Mouse (Mus musculus): ENCODE measurements around the gene Csnk1d. TPM values are rescaled to one million over a fixed set of nuclear protein-coding genes. Genes with fewer than 3 reads are reported as not detected.

Csnk1d gene
- polyA plus RNA-seq, 1 experiment from 2014 or later: 134 TPM

GRCm38 (mm10) chr11:120932564-120933398 is 58.3 kb downstream of the Csnk1d start, which contains the start of gene Ccdc57:
TSS of gene Ccdc57 (minus strand) at chr11:120932872.
- H3K9ac ChIP-seq: peak within 1 kb of the TSS; percentile 71
- peaks cover 6% of the 10 kb centered on the region; the same call in 1 of the 2 replicates for H3K4me1 ChIP-seq
- H3K36me3 ChIP-seq: no peaks in the 10 kb centered on the region
- H3K4me2 ChIP-seq: peak within 1 kb of the TSS; percentile 79
- no peaks in the 10 kb centered on the region for H3K27me3 ChIP-seq
- peak; percentile 87 for ATAC-seq (ENCODE audit: insufficient number of reproducible peaks, insufficient read depth, low FRiP score, low TSS enrichment, low read depth)
- H3K27ac ChIP-seq: peak within 1 kb of the TSS; percentile 51; the same call in 1 of the 2 replicates
- H3K9me3 ChIP-seq: no peaks in the 10 kb centered on the region
- H3K4me3 ChIP-seq: peak within 1 kb of the TSS; percentile 61
- 10% methylated on average over 44 of the region's 44 CpGs for WGBS

DNA sequence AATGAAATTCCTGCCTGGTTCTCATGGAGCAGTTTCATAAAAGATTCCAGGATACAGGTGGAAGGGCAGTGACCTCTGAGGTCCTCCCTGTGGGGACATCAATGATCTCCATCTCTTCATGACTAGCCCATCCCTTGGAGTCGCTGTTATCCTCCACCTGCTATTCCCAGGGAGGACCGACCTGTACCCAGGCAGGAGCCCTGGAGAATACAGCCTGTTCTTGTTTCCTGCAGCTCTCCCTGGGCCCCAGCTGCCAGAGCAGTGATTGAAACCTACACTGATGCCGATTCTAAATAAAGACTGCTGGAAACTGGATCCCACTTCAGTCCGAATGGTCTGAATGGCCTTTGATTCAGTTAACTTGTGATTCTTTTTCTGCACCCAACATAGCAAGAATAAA is 59.7 kb downstream of the Csnk1d start:
- peaks cover under 1% of the 10 kb centered on the region for H3K36me3 ChIP-seq
- WGBS: 85% methylated on average over 4 of the region's 4 CpGs
- no peak for ATAC-seq (ENCODE audit: insufficient number of reproducible peaks, insufficient read depth, low FRiP score, low TSS enrichment, low read depth)

GRCm38 (mm10) chr11:120928468-120928867 is 62.7 kb downstream of the Csnk1d start:
- Histone ChIP-seq H3K36me3 (peaks cover 14% of the 10 kb centered on the region), H3K4me2 (no peak overlapping the region), H3K9ac (no peak overlapping the region), H3K9me3 (no peaks in the 10 kb centered on the region), H3K27me3 (no peaks in the 10 kb centered on the region), H3K27ac (no peak overlapping the region), H3K4me1 (peaks cover 6% of the 10 kb centered on the region; the same call in 1 of the 2 replicates), H3K4me3 (no peak overlapping the region)
- ATAC-seq (ENCODE audit: insufficient number of reproducible peaks, insufficient read depth, low FRiP score, low TSS enrichment, low read depth): no peak
- WGBS: 90% methylated on average over 4 of the region's 4 CpGs

More for the DNA sequence above, 59.7 kb downstream of the Csnk1d start:
- Histone ChIP-seq H3K4me2 (0 out of 2 replicates have a peak overlapping the region, but pooled peaks have one; percentile 79), H3K4me1 (peaks cover 6% of the 10 kb centered on the region; the same call in 1 of the 2 replicates), H3K9me3 (no peaks in the 10 kb centered on the region), H3K4me3 (no peak overlapping the region), H3K27ac (no peak overlapping the region), H3K9ac (no peak overlapping the region), H3K27me3 (no peaks in the 10 kb centered on the region)

DNA sequence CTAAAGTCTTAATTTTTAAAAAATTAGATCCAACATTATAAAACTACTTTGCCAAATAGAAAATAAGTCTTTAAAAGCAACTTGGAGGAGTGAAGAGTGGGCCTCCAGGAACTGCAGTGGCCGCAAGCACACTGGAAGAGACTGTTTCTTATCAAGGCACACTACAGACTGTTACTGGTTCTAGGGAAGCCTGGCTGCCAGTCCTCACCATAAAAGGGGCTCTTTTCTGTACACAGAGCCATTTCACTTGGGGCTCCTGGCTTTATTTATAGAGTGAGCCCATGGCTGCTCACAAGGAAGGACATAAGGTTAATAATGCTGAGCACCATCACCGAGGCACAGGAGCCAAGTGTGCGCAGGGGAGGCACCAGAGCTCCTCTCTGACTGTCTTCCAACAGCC is 68.6 kb downstream of the Csnk1d start:
- H3K9me3 ChIP-seq: no peaks in the 10 kb centered on the region
- H3K4me1 ChIP-seq: no peaks in the 10 kb centered on the region
- H3K4me2 ChIP-seq: no peak overlapping the region
- no peak overlapping the region for H3K9ac ChIP-seq
- WGBS: 93% methylated on average over 3 of the region's 3 CpGs
- H3K27me3 ChIP-seq: no peaks in the 10 kb centered on the region
- no peak overlapping the region for H3K4me3 ChIP-seq
- ATAC-seq (ENCODE audit: insufficient number of reproducible peaks, insufficient read depth, low FRiP score, low TSS enrichment, low read depth): no peak
- H3K36me3 ChIP-seq: peaks cover 54% of the 10 kb centered on the region
- no peak overlapping the region for H3K27ac ChIP-seq

DNA sequence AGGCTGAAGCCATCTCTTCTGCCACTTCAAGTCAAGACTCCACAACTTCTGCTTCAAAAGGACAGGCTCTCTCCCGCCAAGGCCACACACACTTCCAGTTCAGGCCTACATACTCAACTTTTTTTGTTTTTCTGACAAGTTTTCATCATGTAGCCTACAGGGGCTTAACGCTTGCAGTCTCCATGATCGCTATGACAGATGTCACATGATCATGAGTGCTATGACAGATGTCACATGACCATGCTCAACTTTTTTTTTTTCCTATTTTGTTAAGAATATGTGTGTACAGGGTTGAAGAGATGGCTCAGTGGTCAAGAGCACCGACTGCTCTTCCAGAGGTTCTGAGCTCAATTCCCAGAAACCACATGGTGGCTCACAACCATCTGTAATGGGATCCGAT is 73.4 kb downstream of the Csnk1d start:
- Histone ChIP-seq H3K9me3 (no peaks in the 10 kb centered on the region), H3K36me3 (peaks cover 49% of the 10 kb centered on the region), H3K27ac (no peak overlapping the region), H3K4me3 (no peak overlapping the region), H3K9ac (no peak overlapping the region), H3K4me2 (no peak overlapping the region), H3K27me3 (no peaks in the 10 kb centered on the region), H3K4me1 (no peaks in the 10 kb centered on the region)
- WGBS: 96% methylated on average over 5 of the region's 5 CpGs
- ATAC-seq (ENCODE audit: insufficient number of reproducible peaks, insufficient read depth, low FRiP score, low TSS enrichment, low read depth): no peak

GRCm38 (mm10) chr11:120916477-120916876 is 74.7 kb downstream of the Csnk1d start:
- peaks cover 40% of the 10 kb centered on the region for H3K36me3 ChIP-seq
- H3K4me3 ChIP-seq: no peak overlapping the region
- no peak overlapping the region for H3K4me2 ChIP-seq
- 53% methylated on average over 3 of the region's 3 CpGs for WGBS
- ATAC-seq (ENCODE audit: insufficient number of reproducible peaks, insufficient read depth, low FRiP score, low TSS enrichment, low read depth): no peak
- no peaks in the 10 kb centered on the region for H3K4me1 ChIP-seq
- no peaks in the 10 kb centered on the region for H3K27me3 ChIP-seq
- H3K9ac ChIP-seq: no peak overlapping the region
- H3K9me3 ChIP-seq: no peaks in the 10 kb centered on the region
- no peak overlapping the region for H3K27ac ChIP-seq

- no peak overlapping the region for H3K4me2 ChIP-seq
Observed at GRCm38 (mm10) chr11:120913796-120914195, 77.3 kb downstream of the Csnk1d start.

More at GRCm38 (mm10) chr11:120913796-120914195, 77.3 kb downstream of the Csnk1d start:
- Histone ChIP-seq H3K27me3 (no peaks in the 10 kb centered on the region), H3K36me3 (peaks cover 21% of the 10 kb centered on the region), H3K9me3 (no peaks in the 10 kb centered on the region), H3K9ac (no peak overlapping the region), H3K4me3 (no peak overlapping the region), H3K4me1 (no peaks in the 10 kb centered on the region), H3K27ac (no peak overlapping the region)
- 95% methylated on average over 4 of the region's 4 CpGs for WGBS
- ATAC-seq (ENCODE audit: insufficient number of reproducible peaks, insufficient read depth, low FRiP score, low TSS enrichment, low read depth): no peak

Other genes with a start within 250 kb of the Csnk1d start
- gene Hmga1b, start 228.5 kb downstream of the Csnk1d start, polyA plus RNA-seq (2015; fragmentation: Nextera tagmentation; extraction: Ambion mirVana): 4.3 and 9.4 TPM in 2 replicates
- gene Rfng, start 207.1 kb downstream of the Csnk1d start, polyA plus RNA-seq (2015; fragmentation: Nextera tagmentation; extraction: Ambion mirVana): 52.2 and 52.4 TPM in 2 replicates
- gene Gps1, start 207.1 kb downstream of the Csnk1d start, polyA plus RNA-seq (2015; fragmentation: Nextera tagmentation; extraction: Ambion mirVana): 223 and 233 TPM in 2 replicates
- gene Dus1l, start 194.9 kb downstream of the Csnk1d start, polyA plus RNA-seq (2015; fragmentation: Nextera tagmentation; extraction: Ambion mirVana): 53.7 and 61.0 TPM in 2 replicates
- 49.3 and 52.2 TPM in 2 replicates for gene Fasn, start 166.8 kb downstream of the Csnk1d start, polyA plus RNA-seq (2015; fragmentation: Nextera tagmentation; extraction: Ambion mirVana)
- 6.1 and 6.8 TPM in 2 replicates for gene Ccdc57, start 58.5 kb downstream of the Csnk1d start, polyA plus RNA-seq (2015; fragmentation: Nextera tagmentation; extraction: Ambion mirVana)
- 56.4 and 63.4 TPM in 2 replicates for gene Slc16a3, start 42.9 kb downstream of the Csnk1d start, polyA plus RNA-seq (2015; fragmentation: Nextera tagmentation; extraction: Ambion mirVana)
- 0.28 and 0.49 TPM in 2 replicates for gene Cd7, start 48.1 kb upstream of the Csnk1d start, polyA plus RNA-seq (2015; fragmentation: Nextera tagmentation; extraction: Ambion mirVana)
- 0.59 and 0.99 TPM in 2 replicates for gene Sectm1b, start 72.2 kb upstream of the Csnk1d start, polyA plus RNA-seq (2015; fragmentation: Nextera tagmentation; extraction: Ambion mirVana)
- 0.26 and 0.52 TPM in 2 replicates for gene Sectm1a, start 89.9 kb upstream of the Csnk1d start, polyA plus RNA-seq (2015; fragmentation: Nextera tagmentation; extraction: Ambion mirVana)
- not detected in 2 replicates for gene Tex19.2, start 127.3 kb upstream of the Csnk1d start, polyA plus RNA-seq (2015; fragmentation: Nextera tagmentation; extraction: Ambion mirVana)
- 0.11 TPM in 1 of 2 replicates, not detected in the other for gene Tex19.1, start 154.8 kb upstream of the Csnk1d start, polyA plus RNA-seq (2015; fragmentation: Nextera tagmentation; extraction: Ambion mirVana)
- 0.15 TPM in 1 of 2 replicates, not detected in the other for gene Uts2r, start 168.9 kb upstream of the Csnk1d start, polyA plus RNA-seq (2015; fragmentation: Nextera tagmentation; extraction: Ambion mirVana)
- 8.8 and 9.3 TPM in 2 replicates for gene Hexdc, start 213.1 kb upstream of the Csnk1d start, polyA plus RNA-seq (2015; fragmentation: Nextera tagmentation; extraction: Ambion mirVana)
- 18.5 and 22.2 TPM in 2 replicates for gene Ogfod3, start 213.4 kb upstream of the Csnk1d start, polyA plus RNA-seq (2015; fragmentation: Nextera tagmentation; extraction: Ambion mirVana)
- 44.6 and 45.1 TPM in 2 replicates for gene Cybc1, start 238.0 kb upstream of the Csnk1d start, polyA plus RNA-seq (2015; fragmentation: Nextera tagmentation; extraction: Ambion mirVana)
- gene Narf, start 245.9 kb upstream of the Csnk1d start, polyA plus RNA-seq (2015; fragmentation: Nextera tagmentation; extraction: Ambion mirVana): 61.4 and 67.7 TPM in 2 replicates